Mouse (Mus musculus): ENCODE data around the gene Tpmt. TPM values are rescaled to one million over a fixed set of nuclear protein-coding genes. Genes with fewer than 3 reads are reported as not detected.

The Tpmt gene
- polyA plus RNA-seq, 1 experiment = 7.4 TPM

- Histone ChIP-seq H3ac (ENCODE audit: control insufficient read depth, insufficient read length) (no peak overlapping the region), H3K79me2 (ENCODE audit: control insufficient read depth, insufficient read depth) (no peaks in the 10 kb centered on the region), H3K36me3 (ENCODE audit: control insufficient read depth, insufficient read depth) (peaks cover 20% of the 10 kb centered on the region), H3K27me3 (ENCODE audit: control insufficient read depth, insufficient read depth, insufficient read length) (no peaks in the 10 kb centered on the region), H3K4me3 (no peak overlapping the region), H3K4me2 (ENCODE audit: low read depth) (no peak overlapping the region)
- no peak for TF ChIP-seq USF1 (IDR thresholded peaks at IDR 0.05; ENCODE audit: low read depth)
- TF ChIP-seq SRF (IDR thresholded peaks at IDR 0.05; ENCODE audit: control insufficient read depth, insufficient read length, low read depth) = no peak
- no peak for TF ChIP-seq MYOG (IDR thresholded peaks at IDR 0.05; ENCODE audit: control insufficient read depth in 1 of 3, insufficient read depth in 1 of 3, insufficient read length in 2 of 3, low read depth in 2 of 3)
- TF ChIP-seq CEBPB (IDR thresholded peaks at IDR 0.05; ENCODE audit: insufficient read depth, poor library complexity, severe bottlenecking) = no peak
- no peak for TF ChIP-seq TCF3 (IDR thresholded peaks at IDR 0.05; ENCODE audit: insufficient read length, low read depth)
- TF ChIP-seq E2F4 (IDR thresholded peaks at IDR 0.05; ENCODE audit: insufficient read depth) = no peak
These were observed 18.2 kb upstream of the Tpmt start for GRCm38 (mm10) chr13:47062756-47063155.

GRCm38 (mm10) chr13:47056781-47057180, 12.2 kb upstream of the Tpmt start:
- Histone ChIP-seq H3ac (ENCODE audit: control insufficient read depth, insufficient read length) (no peak overlapping the region), H3K4me3 (no peak overlapping the region), H3K79me2 (ENCODE audit: control insufficient read depth, insufficient read depth) (no peaks in the 10 kb centered on the region), H3K4me2 (ENCODE audit: low read depth) (no peak overlapping the region), H3K27me3 (ENCODE audit: control insufficient read depth, insufficient read depth, insufficient read length) (no peaks in the 10 kb centered on the region), H3K36me3 (ENCODE audit: control insufficient read depth, insufficient read depth) (peaks cover 9% of the 10 kb centered on the region)
- TF ChIP-seq TCF12 (IDR thresholded peaks at IDR 0.05; ENCODE audit: insufficient read depth, poor library complexity, severe bottlenecking) = no peak
- no peak for TF ChIP-seq MAX (IDR thresholded peaks at IDR 0.05; ENCODE audit: low read depth)
- no peak for TF ChIP-seq POLR2A (IDR thresholded peaks at IDR 0.05; ENCODE audit: insufficient read length, low read depth)

GRCm38 (mm10) chr13:47056126-47056525, 11.6 kb upstream of the Tpmt start:
- Histone ChIP-seq H3K4me3 (no peak overlapping the region), H3K36me3 (ENCODE audit: control insufficient read depth, insufficient read depth) (peaks cover 9% of the 10 kb centered on the region), H3ac (ENCODE audit: control insufficient read depth, insufficient read length) (no peak overlapping the region), H3K79me2 (ENCODE audit: control insufficient read depth, insufficient read depth) (no peaks in the 10 kb centered on the region), H3K4me2 (ENCODE audit: low read depth) (no peak overlapping the region), H3K27me3 (ENCODE audit: control insufficient read depth, insufficient read depth, insufficient read length) (no peaks in the 10 kb centered on the region)
- TF ChIP-seq TCF3 (IDR thresholded peaks at IDR 0.05; ENCODE audit: insufficient read length, low read depth) = no peak
- TF ChIP-seq E2F4 (IDR thresholded peaks at IDR 0.05; ENCODE audit: insufficient read depth) = no peak
- no peak for TF ChIP-seq USF1 (IDR thresholded peaks at IDR 0.05; ENCODE audit: low read depth)
- no peak for TF ChIP-seq POLR2A (IDR thresholded peaks at IDR 0.05; ENCODE audit: insufficient read length, low read depth)

GRCm38 (mm10) chr13:47053971-47054370, 9.4 kb upstream of the Tpmt start:
- Histone ChIP-seq H3ac (ENCODE audit: control insufficient read depth, insufficient read length) (no peak overlapping the region), H3K36me3 (ENCODE audit: control insufficient read depth, insufficient read depth) (peaks cover 5% of the 10 kb centered on the region), H3K27me3 (ENCODE audit: control insufficient read depth, insufficient read depth, insufficient read length) (no peaks in the 10 kb centered on the region), H3K79me2 (ENCODE audit: control insufficient read depth, insufficient read depth) (no peaks in the 10 kb centered on the region), H3K4me2 (ENCODE audit: low read depth) (no peak overlapping the region), H3K4me3 (no peak overlapping the region)
- no peak for TF ChIP-seq E2F4 (IDR thresholded peaks at IDR 0.05; ENCODE audit: insufficient read depth)
- no peak for TF ChIP-seq TCF3 (IDR thresholded peaks at IDR 0.05; ENCODE audit: insufficient read length, low read depth)
- TF ChIP-seq MYOD1 (IDR thresholded peaks at IDR 0.05; ENCODE audit: control insufficient read depth in 1 of 3, insufficient read length in 2 of 3, low read depth in 2 of 3) = no peak
- no peak for TF ChIP-seq SRF (IDR thresholded peaks at IDR 0.05; ENCODE audit: control insufficient read depth, insufficient read length, low read depth)
- TF ChIP-seq USF1 (IDR thresholded peaks at IDR 0.05; ENCODE audit: low read depth) = no peak
- no peak for TF ChIP-seq MAX (IDR thresholded peaks at IDR 0.05; ENCODE audit: low read depth)
- no peak for TF ChIP-seq TCF12 (IDR thresholded peaks at IDR 0.05; ENCODE audit: insufficient read depth, poor library complexity, severe bottlenecking)
- no peak for TF ChIP-seq POLR2A (IDR thresholded peaks at IDR 0.05; ENCODE audit: insufficient read length, low read depth)
- no peak for TF ChIP-seq MYOG (IDR thresholded peaks at IDR 0.05; ENCODE audit: control insufficient read depth in 1 of 3, insufficient read depth in 1 of 3, insufficient read length in 2 of 3, low read depth in 2 of 3)
- TF ChIP-seq REST (IDR thresholded peaks at IDR 0.05; ENCODE audit: insufficient read depth, insufficient read length) = no peak
- TF ChIP-seq POLR2AphosphoS2 (IDR thresholded peaks at IDR 0.05; ENCODE audit: insufficient read length, low read depth) = no peak
- no peak for TF ChIP-seq CEBPB (IDR thresholded peaks at IDR 0.05; ENCODE audit: insufficient read depth, poor library complexity, severe bottlenecking)

- Histone ChIP-seq H3K27me3 (ENCODE audit: control insufficient read depth, insufficient read depth, insufficient read length) (no peaks in the 10 kb centered on the region), H3ac (ENCODE audit: control insufficient read depth, insufficient read length) (no peak overlapping the region), H3K4me3 (no peak overlapping the region), H3K4me2 (ENCODE audit: low read depth) (no peak overlapping the region), H3K79me2 (ENCODE audit: control insufficient read depth, insufficient read depth) (no peaks in the 10 kb centered on the region), H3K36me3 (ENCODE audit: control insufficient read depth, insufficient read depth) (no peaks in the 10 kb centered on the region)
- TF ChIP-seq E2F4 (IDR thresholded peaks at IDR 0.05; ENCODE audit: insufficient read depth) = no peak
- TF ChIP-seq MYOG (IDR thresholded peaks at IDR 0.05; ENCODE audit: control insufficient read depth in 1 of 3, insufficient read depth in 1 of 3, insufficient read length in 2 of 3, low read depth in 2 of 3) = no peak
- TF ChIP-seq POLR2AphosphoS2 (IDR thresholded peaks at IDR 0.05; ENCODE audit: insufficient read length, low read depth) = no peak
- no peak for TF ChIP-seq MYOD1 (IDR thresholded peaks at IDR 0.05; ENCODE audit: control insufficient read depth in 1 of 3, insufficient read length in 2 of 3, low read depth in 2 of 3)
- no peak for TF ChIP-seq POLR2A (IDR thresholded peaks at IDR 0.05; ENCODE audit: insufficient read length, low read depth)
- TF ChIP-seq TCF12 (IDR thresholded peaks at IDR 0.05; ENCODE audit: insufficient read depth, poor library complexity, severe bottlenecking) = no peak
- TF ChIP-seq TCF3 (IDR thresholded peaks at IDR 0.05; ENCODE audit: insufficient read length, low read depth) = no peak
- TF ChIP-seq SRF (IDR thresholded peaks at IDR 0.05; ENCODE audit: control insufficient read depth, insufficient read length, low read depth) = no peak
- no peak for TF ChIP-seq REST (IDR thresholded peaks at IDR 0.05; ENCODE audit: insufficient read depth, insufficient read length)
- no peak for TF ChIP-seq USF1 (IDR thresholded peaks at IDR 0.05; ENCODE audit: low read depth)
- no peak for TF ChIP-seq CEBPB (IDR thresholded peaks at IDR 0.05; ENCODE audit: insufficient read depth, poor library complexity, severe bottlenecking)
- TF ChIP-seq MAX (IDR thresholded peaks at IDR 0.05; ENCODE audit: low read depth) = no peak
These were observed 5.5 kb upstream of the Tpmt start for GRCm38 (mm10) chr13:47050009-47050408.

Data from myocyte (in vitro differentiated cells).